Mouse (Mus musculus): Measurements from ENCODE around the gene Tirap. TPM values are rescaled to one million over a fixed set of nuclear protein-coding genes. Genes with fewer than 3 reads are reported as not detected.
A peak's percentile ranks its signal among the peaks of the same experiment; 100 is the strongest.

Tirap gene
- polyA plus RNA-seq, 1 experiment from 2014 or later = 3.8 TPM

GRCm38 (mm10) chr9:35186430-35186829 lies 13.7 kb downstream of the Tirap start:
- no peak for ATAC-seq (replicated peaks)
- 85% methylated on average over 4 of the region's 4 CpGs for WGBS
- Histone ChIP-seq H3K9ac (replicated peaks) (no peak overlapping the region), H3K4me3 (no peak overlapping the region), H3K27ac (replicated peaks) (no peak overlapping the region), H3K4me2 (replicated peaks) (no peak overlapping the region), H3K27me3 (no peaks in the 10 kb centered on the region), H3K36me3 (no peaks in the 10 kb centered on the region), H3K9me3 (no peaks in the 10 kb centered on the region), H3K4me1 (peaks cover 10% of the 10 kb centered on the region)

- ATAC-seq (replicated peaks) = no peak
- Histone ChIP-seq H3K27me3 (no peaks in the 10 kb centered on the region), H3K36me3 (no peaks in the 10 kb centered on the region), H3K9me3 (no peaks in the 10 kb centered on the region), H3K4me2 (replicated peaks) (no peak overlapping the region), H3K4me3 (no peak overlapping the region), H3K4me1 (no peaks in the 10 kb centered on the region), H3K9ac (replicated peaks) (no peak overlapping the region), H3K27ac (replicated peaks) (no peak overlapping the region)
- WGBS = 73% methylated on average over 5 of the region's 5 CpGs
Observed at GRCm38 (mm10) chr9:35183359-35183758, 16.7 kb downstream of the Tirap start.

GRCm38 (mm10) chr9:35182832-35183231 lies 17.3 kb downstream of the Tirap start:
- Histone ChIP-seq H3K4me1 (no peaks in the 10 kb centered on the region), H3K9ac (replicated peaks) (no peak overlapping the region), H3K9me3 (no peaks in the 10 kb centered on the region), H3K36me3 (no peaks in the 10 kb centered on the region), H3K27ac (replicated peaks) (no peak overlapping the region), H3K4me3 (no peak overlapping the region), H3K4me2 (replicated peaks) (no peak overlapping the region), H3K27me3 (no peaks in the 10 kb centered on the region)
- no peak for ATAC-seq (replicated peaks)
- WGBS = 82% methylated on average over 2 of the region's 2 CpGs

GRCm38 (mm10) chr9:35176124-35176659 lies 23.9 kb downstream of the Tirap start:
- ATAC-seq (replicated peaks) = peak; percentile 42; the same call in 1 of the 2 replicates
- Histone ChIP-seq H3K4me2 (replicated peaks) (peak overlapping the region; percentile 80), H3K4me1 (peaks cover 13% of the 10 kb centered on the region), H3K4me3 (peak overlapping the region; percentile 84), H3K9me3 (no peaks in the 10 kb centered on the region), H3K9ac (replicated peaks) (peak overlapping the region; percentile 80), H3K27me3 (no peaks in the 10 kb centered on the region), H3K27ac (replicated peaks) (peak overlapping the region; percentile 98), H3K36me3 (no peaks in the 10 kb centered on the region)
- WGBS = 47% methylated on average over 14 of the region's 14 CpGs

- H3K4me1 ChIP-seq = peaks cover 13% of the 10 kb centered on the region
- H3K9ac ChIP-seq (replicated peaks) = peak within 1 kb of the TSS; percentile 80
- ATAC-seq (replicated peaks) = peak; percentile 98
- under 1% methylated on average over 38 of the region's 38 CpGs for WGBS
- H3K27me3 ChIP-seq = no peaks in the 10 kb centered on the region
- peak within 1 kb of the TSS; percentile 80 for H3K4me2 ChIP-seq (replicated peaks)
- peak within 1 kb of the TSS; percentile 98 for H3K27ac ChIP-seq (replicated peaks)
- H3K9me3 ChIP-seq = no peaks in the 10 kb centered on the region
- no peaks in the 10 kb centered on the region for H3K36me3 ChIP-seq
- H3K4me3 ChIP-seq = peak within 1 kb of the TSS; percentile 84
Observed at GRCm38 (mm10) chr9:35175251-35176123, 24.6 kb downstream of the Tirap start, which contains the start of gene Dcps. Dcps (minus strand) TSS chr9:35176061.

GRCm38 (mm10) chr9:35173331-35173730 lies 26.8 kb downstream of the Tirap start:
- H3K27ac ChIP-seq (replicated peaks) = no peak overlapping the region
- no peak overlapping the region for H3K4me3 ChIP-seq
- WGBS = 93% methylated on average over 1 of the region's 1 CpGs
- no peaks in the 10 kb centered on the region for H3K36me3 ChIP-seq
- no peak for ATAC-seq (replicated peaks)
- H3K4me2 ChIP-seq (replicated peaks) = no peak overlapping the region
- no peaks in the 10 kb centered on the region for H3K27me3 ChIP-seq
- H3K4me1 ChIP-seq = peaks cover 13% of the 10 kb centered on the region
- H3K9ac ChIP-seq (replicated peaks) = no peak overlapping the region
- H3K9me3 ChIP-seq = no peaks in the 10 kb centered on the region

- Histone ChIP-seq H3K4me2 (replicated peaks) (no peak overlapping the region), H3K4me1 (peaks cover 16% of the 10 kb centered on the region), H3K27ac (replicated peaks) (no peak overlapping the region), H3K36me3 (no peaks in the 10 kb centered on the region), H3K9ac (replicated peaks) (no peak overlapping the region), H3K9me3 (no peaks in the 10 kb centered on the region), H3K27me3 (no peaks in the 10 kb centered on the region), H3K4me3 (no peak overlapping the region)
- WGBS = 92% methylated on average over 7 of the region's 7 CpGs
- ATAC-seq (replicated peaks) = no peak
Observed at GRCm38 (mm10) chr9:35170071-35170470, 30.0 kb downstream of the Tirap start.

GRCm38 (mm10) chr9:35166798-35167635 lies 33.1 kb downstream of the Tirap start:
- Histone ChIP-seq H3K27ac (replicated peaks) (0 out of 2 replicates have a peak overlapping the region, but pooled peaks have one; percentile 0), H3K36me3 (no peaks in the 10 kb centered on the region), H3K9ac (replicated peaks) (0 out of 2 replicates have a peak overlapping the region, but pooled peaks have one; percentile 10), H3K9me3 (no peaks in the 10 kb centered on the region), H3K4me3 (no peak overlapping the region), H3K4me2 (replicated peaks) (no peak overlapping the region), H3K4me1 (peaks cover 11% of the 10 kb centered on the region), H3K27me3 (no peaks in the 10 kb centered on the region)
- peak; percentile 64 for ATAC-seq (replicated peaks)
- WGBS = 4% methylated on average over 9 of the region's 9 CpGs

GRCm38 (mm10) chr9:35166144-35166797 lies 33.8 kb downstream of the Tirap start:
- 22% methylated on average over 3 of the region's 3 CpGs for WGBS
- peak; percentile 70; the same call in 1 of the 2 replicates for ATAC-seq (replicated peaks)
- Histone ChIP-seq H3K27ac (replicated peaks) (no peak overlapping the region), H3K27me3 (no peaks in the 10 kb centered on the region), H3K9ac (replicated peaks) (no peak overlapping the region), H3K4me1 (peaks cover 14% of the 10 kb centered on the region), H3K4me2 (replicated peaks) (no peak overlapping the region), H3K9me3 (no peaks in the 10 kb centered on the region), H3K4me3 (no peak overlapping the region), H3K36me3 (no peaks in the 10 kb centered on the region)

GRCm38 (mm10) chr9:35164142-35164874 lies 35.8 kb downstream of the Tirap start:
- WGBS = 83% methylated on average over 5 of the region's 5 CpGs

More at GRCm38 (mm10) chr9:35164142-35164874, 35.8 kb downstream of the Tirap start:
- Histone ChIP-seq H3K27me3 (no peaks in the 10 kb centered on the region), H3K4me2 (replicated peaks) (no peak overlapping the region), H3K9me3 (no peaks in the 10 kb centered on the region), H3K9ac (replicated peaks) (no peak overlapping the region), H3K4me3 (no peak overlapping the region), H3K36me3 (no peaks in the 10 kb centered on the region), H3K27ac (replicated peaks) (no peak overlapping the region), H3K4me1 (peaks cover 14% of the 10 kb centered on the region)
- ATAC-seq (replicated peaks) = no peak

Data from forebrain, embryonic 15.5 days (tissue).